Mouse (Mus musculus) CD4-positive naive resting alpha-beta T cell, adult 57 days (primary cell): ENCODE results near the gene Zfp691. TPM values are rescaled to one million over a fixed set of nuclear protein-coding genes. Genes with fewer than 3 reads are reported as not detected.

Source experiments
- total RNA-seq: library from RNA; stranded (reverse); gene quantifications from one replicate; pipeline ENCODE4 v1.2.4, GENCODE M21; 2023

Zfp691 gene
- total RNA-seq = 8.0 TPM

DNA sequence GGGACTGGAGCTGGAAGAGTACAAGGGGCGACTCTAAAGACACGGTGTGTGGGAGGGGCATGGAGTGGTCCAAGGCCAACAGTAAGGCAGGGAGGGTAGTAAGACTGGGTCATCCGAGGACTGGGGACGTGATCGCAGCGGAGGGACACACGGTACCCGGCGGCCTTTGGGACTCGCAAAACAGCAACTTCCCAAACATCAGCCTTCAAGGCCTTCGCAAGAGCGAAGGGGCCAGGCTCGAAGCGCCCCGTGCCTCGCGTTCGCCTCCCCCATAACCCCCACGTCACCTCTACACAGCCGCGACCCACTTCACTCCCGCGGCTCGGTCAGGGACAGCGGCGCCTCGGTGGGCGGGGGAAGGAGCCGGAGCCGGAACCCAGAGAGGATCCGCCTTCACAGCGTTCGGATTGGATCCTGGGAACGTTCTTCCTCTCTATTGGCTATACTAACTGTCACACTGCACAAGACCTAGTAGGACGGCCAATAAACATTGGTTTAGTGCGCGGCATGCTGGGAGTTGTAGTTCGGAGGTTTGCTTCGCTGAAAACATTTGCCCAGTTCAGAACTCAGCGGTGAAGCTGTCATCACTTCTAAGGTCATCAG lies at the start of gene Zfp691:
Zfp691 (minus strand) TSS at position 345 of the 603 bp plus-strand sequence.

DNA sequence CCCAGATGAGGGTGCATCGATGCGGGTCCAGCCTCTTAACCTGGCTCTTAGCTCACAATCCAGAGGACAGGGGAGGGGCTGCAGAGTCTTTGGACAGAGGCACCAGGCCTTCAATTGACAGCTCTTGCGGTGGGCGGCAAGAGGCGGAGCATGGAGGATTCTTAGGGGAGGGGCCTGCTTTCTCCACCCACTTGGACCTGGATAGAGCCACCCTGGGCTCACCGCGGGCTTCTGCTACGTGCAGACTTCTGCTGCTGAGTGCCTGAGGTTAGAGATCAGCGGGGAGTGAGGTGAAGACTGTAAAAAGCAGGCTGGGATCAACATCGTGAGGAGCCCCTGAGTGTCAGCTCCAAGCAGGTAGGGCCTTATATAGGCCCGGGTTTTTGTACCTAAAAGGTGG lies 44.2 kb upstream of the Zfp691 start, which contains the start of gene Tmem269:
Tmem269 (minus strand) TSS at position 49 of the 400 bp plus-strand sequence.

DNA sequence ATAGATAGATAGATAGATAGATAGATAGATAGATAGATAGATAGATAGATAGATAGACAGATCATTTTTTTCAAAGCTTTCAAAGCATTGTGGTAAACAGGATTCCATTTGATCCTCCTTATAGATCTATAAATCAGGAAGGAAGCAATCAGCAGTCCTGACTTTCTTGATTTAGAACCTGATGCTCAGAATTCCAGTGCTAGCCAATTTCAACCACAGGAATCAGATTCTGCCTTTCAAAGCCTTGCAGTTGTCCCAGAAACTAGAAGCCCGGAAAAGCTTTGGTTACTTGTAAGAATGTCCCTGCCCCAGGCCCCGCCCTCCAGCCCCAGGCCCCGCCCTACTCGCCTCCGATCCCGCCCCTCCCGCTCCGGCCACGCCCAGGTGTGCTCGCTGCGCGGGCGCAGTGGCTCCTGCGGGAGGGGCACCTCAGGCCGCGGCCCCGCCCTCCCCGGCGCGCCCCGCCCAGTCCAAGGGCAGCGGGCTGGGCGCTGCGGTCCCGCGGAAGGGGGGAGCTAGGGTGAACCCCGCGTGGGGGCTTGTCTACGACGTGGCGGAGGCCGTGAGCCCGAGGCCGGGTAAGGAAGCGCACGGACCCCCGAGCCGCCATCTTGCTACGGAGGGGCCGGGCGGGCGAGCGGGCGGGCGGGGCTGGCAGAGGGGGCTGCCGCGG lies 21.1 kb upstream of the Zfp691 start, which contains the start of gene Svbp:
Svbp (plus strand) TSS at position 398 of the 673 bp plus-strand sequence.

DNA sequence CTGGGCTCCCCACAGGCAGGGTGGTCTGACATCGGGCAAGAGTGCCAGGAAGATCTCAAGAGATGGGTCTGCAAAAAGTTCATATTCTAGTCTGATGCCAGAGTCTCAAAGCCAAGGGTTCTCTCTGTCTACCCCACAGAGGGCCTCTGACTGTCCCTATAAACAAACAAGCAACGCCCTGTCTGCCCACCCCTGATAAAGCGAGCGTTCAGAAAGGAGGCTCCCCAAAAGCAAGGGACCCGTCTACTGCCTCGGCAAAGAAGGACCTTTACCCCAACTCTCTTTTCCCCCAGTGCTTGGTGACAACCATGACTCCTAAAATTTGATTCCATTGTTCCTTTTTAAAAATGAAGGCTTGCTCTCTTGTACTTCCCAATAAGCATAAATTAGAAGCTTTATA lies 15.9 kb upstream of the Zfp691 start, which contains the start of gene Ermap:
Ermap (minus strand) TSS at position 148 of the 400 bp plus-strand sequence.

Other genes starting within 250 kb of the Zfp691 start
- not detected for gene Olfr1328, start 235.6 kb downstream of the Zfp691 start, total RNA-seq
- not detected for gene Lao1, start 212.6 kb downstream of the Zfp691 start, total RNA-seq
- gene Slc2a1, start 65.5 kb downstream of the Zfp691 start, total RNA-seq = 35.4 TPM
- 0.68 TPM for gene Ermap, start 15.8 kb upstream of the Zfp691 start, total RNA-seq
- 17.3 TPM for gene Svbp, start 21.1 kb upstream of the Zfp691 start, total RNA-seq
- not detected for gene Tmem269, start 44.0 kb upstream of the Zfp691 start, total RNA-seq
- 10.0 TPM for gene AU022252, start 58.5 kb upstream of the Zfp691 start, total RNA-seq
- gene P3h1, start 58.7 kb upstream of the Zfp691 start, total RNA-seq = 7.2 TPM
- not detected for gene Cldn19, start 81.2 kb upstream of the Zfp691 start, total RNA-seq
- 344 TPM for gene Ybx1, start 120.4 kb upstream of the Zfp691 start, total RNA-seq
- 23.9 TPM for gene Ppih, start 146.4 kb upstream of the Zfp691 start, total RNA-seq
- gene Ccdc30, start 241.3 kb upstream of the Zfp691 start, total RNA-seq = 5.3 TPM
- 7.7 TPM for gene Ppcs, start 248.2 kb upstream of the Zfp691 start, total RNA-seq
- gene Zmynd12, start 248.6 kb upstream of the Zfp691 start, total RNA-seq = 1.2 TPM